Mouse (Mus musculus): ENCODE measurements around the gene Rufy1.

The Rufy1 gene

DNA sequence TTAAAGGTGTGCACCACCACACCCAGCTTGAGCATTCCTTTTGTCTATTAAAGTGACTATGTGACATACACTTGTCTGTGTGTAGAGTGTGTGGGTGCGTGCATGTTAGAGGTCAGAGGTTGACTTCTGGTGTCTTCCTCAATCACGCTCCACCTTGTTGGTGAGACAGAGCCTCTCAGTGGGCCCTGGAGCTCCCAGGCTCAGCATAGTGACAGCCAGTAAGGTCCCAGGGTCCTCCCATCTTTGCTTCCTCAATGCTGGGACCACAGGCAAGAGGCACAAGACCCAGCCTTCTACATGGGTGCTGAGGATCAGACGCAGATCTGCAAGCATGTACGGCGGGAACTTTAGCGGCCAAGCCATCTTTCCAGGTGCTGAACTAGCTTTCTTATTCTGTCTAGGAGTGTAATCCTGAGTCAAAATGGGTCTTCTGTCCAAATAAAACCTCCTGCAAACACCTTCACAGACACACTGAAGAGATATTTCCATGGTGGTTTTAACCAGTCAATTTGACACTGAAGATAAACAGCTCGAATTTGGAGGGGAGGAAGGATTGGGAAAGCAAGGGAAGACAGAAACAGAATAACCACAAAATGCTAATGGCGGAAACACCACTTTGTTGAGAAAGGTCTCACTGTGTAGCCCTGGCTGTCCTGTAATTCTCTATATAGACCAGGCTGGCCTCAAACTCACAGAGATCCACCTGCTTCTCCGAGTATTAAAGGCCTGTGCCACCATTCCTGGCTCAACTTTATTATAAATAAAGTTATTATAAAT is 84.5 kb downstream of the Rufy1 start:
- no peak for DNase-seq

DNA sequence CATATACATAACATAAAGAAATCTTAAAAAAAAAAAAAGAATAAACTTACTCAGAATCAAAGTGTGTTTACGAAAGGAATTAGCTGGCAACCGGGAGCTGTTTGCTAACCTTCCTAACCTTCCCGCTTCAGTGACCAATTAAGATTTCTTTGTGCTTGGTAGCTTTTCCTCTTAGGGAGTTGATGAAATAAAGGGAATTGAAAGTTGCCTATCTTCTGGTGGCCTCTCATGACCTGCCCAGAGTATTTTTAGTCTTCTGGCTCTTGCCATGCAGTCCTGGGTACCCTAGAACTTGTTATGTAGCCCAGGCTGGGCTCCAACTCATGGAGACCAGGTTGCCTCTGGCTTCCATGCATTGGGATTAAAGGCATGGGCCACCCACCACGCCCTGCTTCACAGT is 85.4 kb downstream of the Rufy1 start:
- no peak for DNase-seq

Data from kidney, adult 11 months (tissue).